Mouse (Mus musculus) urinary bladder, adult 18-20 months (tissue): ENCODE data around the gene Plppr1.
A peak's percentile ranks its signal among the peaks of the same experiment; 100 is the strongest.

Source experiments
- DNase-seq, 2 experiments: peaks; one replicate each; pipeline ENCODE4 v3.0.0; 2022; ENCODE audit warnings: low spot score in 2 of 2, mixed read lengths in 2 of 2

Gene Plppr1

DNA sequence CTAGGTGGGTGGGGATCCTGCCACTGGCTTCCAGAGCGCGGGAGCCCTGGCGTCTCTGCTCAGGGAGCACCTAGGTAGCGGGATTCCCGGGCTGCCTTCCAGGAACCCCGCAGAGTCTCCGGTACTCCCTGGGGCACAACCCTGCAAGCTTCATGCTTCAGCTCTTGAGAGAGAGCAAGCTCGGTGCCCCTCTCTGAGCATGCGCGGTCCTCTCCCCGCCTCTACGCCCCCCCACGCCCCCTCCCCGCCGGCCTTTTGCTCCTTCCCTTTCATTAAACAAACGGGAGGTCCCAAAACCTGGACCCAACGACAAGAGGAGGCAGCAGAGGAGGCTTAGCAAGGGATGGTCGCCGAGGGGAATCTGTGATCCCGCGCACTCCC, at the start of gene Plppr1:
Plppr1 (plus strand) TSS at position 253 of the 381 bp plus-strand sequence.
- DNase-seq, result peak in 1 of 2 experiments; percentile 1

DNA sequence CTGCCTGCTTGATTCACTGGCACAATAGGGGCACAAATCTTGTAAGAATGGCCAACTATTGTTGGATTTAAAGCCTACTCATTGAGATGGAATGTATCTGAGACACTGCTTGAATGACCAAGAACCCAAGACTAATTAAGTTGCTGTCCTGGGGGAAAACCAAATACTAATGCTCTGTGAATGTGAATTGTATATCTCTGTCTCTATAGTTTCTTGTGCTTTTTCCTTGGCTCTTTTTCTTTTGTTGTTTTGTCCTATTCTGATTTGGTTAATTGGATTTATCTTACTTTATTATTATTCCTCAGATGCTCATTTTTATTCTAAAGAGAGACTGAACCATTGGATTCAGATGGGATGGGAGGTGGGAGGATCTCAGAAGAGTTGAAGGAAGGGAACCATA, 42.4 kb upstream of the Plppr1 start:
- DNase-seq, result no peak

DNA sequence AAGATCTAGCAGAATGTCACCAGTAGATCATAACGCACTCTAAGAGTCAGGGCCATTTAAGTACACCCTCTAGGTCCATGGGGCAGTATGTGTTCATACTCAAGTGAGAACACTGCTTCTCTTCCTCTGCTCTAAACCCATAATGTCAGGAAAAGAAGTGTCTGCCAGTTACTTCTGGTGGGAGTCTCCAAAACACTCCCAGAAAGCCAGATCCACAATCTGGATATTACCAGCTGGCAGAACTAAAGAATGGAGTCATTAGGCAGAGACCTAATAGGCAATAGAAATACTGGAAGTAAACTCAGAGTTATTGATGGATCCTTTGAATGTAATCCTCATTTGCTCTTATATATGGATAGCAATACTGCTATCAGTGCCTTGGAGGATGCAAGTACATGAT, 35.9 kb upstream of the Plppr1 start:
- no peak for DNase-seq

DNA sequence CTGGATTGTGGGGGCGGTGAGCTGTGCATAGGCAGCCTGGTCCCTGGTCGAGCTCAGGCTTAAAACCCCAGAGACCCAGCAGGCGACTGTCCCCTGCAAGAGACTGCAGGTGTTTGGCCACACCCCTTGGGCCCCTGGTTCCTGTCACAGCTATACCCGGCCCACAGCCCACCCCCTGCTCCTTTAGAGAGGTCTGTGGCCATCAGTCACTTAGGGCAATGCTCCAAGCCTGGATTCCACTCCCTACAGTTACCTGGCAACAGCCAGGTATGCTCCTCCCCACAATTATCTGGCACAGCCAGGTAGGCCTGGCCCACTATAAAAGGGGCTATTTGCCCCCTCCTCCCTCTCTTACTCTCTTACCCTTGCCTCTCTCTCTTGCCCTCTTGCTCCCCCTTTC, 20.8 kb upstream of the Plppr1 start:
- DNase-seq, result no peak

DNA sequence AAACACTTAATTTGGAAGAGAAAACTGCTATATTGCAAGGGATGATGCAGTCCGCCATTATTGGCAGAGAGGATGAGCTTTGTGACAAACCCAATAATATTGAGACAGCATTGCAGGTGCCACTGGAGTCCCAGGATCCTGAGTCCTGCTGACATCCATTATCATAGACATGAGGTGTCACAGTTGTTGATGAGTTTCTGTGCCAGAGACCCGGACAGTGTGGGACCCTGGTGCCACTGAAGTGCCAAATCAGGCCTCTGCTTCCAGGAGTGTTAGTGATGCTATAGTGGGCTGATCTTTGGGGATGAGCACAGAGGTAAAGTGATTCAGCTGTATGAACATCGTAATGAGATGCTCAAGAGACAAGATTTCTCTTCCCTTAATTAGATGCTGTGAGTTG, 19.2 kb upstream of the Plppr1 start:
- DNase-seq, result no peak

DNA sequence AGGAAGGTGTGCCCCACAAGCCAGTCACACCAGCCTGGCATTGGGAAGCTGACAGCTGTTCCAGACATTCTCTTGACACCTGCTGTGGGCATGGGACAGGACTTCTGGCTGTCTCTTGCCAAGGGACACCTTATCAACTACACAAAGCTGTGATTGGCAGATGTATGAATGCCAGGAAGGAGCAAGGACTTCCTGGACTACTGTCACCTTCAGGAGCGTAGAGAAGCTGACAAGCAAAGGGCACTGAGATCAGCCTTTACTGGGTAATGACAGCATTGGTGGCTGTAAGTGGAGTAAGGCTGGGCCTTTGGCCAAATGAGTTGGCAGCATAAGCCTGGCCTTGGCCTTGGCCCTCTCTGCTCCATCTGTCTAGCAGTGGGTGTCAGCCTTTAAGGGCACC, 17.4 kb upstream of the Plppr1 start:
- DNase-seq, result no peak

DNA sequence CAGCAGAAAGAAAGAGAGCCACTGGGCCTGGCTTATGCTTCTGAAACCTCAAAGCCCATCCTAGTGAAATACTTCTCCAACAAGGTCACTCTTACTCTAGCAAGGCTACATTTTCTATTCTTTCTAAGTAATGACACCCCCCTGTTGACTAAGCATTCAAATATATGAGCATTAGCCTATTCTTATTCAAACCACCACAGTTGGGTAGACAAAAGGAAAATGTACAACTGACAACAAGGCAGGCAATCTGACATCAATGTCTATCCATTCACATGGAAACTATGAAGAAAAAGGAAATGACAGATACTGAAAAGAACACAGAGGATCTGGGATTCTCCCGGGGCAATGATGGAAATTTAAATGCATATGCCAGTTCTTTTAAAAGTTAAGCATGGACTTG, 8.4 kb upstream of the Plppr1 start:
- DNase-seq, result no peak

DNA sequence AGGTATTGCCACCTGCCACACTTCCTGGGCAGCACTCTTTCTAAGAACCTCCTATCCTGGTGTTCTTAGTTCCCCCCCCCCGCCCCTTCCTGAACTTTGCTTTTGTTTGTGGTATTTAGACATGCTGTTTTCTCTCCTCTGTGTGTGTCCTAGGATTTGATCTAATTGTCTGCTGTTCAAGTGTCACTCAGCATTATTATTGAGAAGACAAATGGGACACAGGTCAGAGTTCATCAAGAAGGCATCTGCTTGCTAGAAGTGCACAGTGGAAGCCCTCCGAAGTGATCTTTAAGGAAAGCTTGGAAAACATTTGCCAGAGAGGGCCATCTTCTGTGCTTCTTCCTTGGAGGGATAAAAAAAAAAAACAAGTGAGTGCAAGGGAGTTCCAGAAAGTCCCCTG, 1.2 kb upstream of the Plppr1 start:
- no peak for DNase-seq

DNA sequence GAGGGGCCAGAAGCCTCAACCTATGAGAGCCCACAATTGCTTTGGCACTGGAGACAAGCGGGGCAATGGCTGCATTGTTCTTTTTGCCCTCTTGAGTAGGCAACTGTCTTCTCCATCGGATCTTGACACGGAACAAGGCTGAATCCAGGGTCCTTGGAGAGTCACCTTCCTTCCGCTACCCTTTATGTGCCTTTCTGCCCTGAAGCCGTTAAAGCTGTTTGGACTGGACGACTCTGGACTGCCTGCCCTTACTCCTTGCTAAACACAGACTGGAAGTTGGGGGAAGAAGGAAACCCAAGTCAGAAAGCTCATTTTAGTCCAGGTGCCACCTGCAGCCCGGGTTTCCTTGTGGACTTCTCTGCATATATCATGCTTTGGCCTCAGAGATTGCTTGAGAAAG, 516 bp upstream of the Plppr1 start:
- peak in 1 of 2 experiments; percentile 2 for DNase-seq

DNA sequence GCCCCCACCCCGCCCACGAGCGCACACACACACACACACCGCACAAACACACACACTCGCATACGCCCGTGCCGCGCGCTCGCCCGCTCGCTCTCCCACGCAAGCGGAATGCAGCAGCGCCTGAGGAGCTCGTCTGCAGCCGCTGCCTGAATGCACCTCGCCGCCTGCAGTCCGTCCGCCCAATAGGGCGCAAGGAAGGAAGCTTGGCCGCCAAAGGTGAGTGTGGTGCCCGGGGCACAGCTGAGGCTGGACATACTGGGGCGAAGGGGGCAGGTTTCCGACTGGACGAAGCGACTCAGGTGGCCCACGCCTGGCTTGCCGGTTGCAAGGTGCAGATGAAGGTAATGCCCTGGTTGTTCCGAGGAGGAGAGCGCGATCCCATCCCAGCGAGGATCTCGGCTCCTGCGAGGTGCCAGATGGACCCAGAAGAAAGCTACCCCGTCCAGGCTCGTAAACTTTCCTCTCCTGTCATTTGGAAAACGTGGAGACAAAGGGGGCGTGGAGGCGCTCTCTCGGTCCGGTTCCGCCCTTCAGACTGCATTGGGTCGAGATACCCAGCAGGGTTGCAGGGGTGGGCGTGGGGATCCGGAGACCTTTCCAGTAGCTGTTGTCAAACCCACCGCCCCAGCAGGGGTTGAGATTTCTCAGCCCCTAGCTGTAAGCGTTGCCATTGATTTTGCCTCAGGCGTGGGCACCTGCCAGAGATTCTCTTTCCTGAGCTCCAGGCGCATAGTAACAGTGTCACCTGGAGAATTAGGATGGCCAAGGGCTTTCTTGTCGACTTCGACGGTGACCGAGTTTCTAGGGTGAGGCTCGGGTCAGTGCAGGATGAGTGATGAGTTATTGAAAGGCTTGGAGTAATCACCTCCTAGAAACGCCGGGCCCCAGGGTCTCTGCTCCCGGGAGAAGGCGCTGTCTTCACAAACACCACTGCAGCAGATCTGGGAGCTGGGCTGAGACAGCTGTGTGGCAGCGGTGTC, 619 bp downstream of the Plppr1 start:
- peak in 1 of 2 experiments; percentile 18 for DNase-seq

DNA sequence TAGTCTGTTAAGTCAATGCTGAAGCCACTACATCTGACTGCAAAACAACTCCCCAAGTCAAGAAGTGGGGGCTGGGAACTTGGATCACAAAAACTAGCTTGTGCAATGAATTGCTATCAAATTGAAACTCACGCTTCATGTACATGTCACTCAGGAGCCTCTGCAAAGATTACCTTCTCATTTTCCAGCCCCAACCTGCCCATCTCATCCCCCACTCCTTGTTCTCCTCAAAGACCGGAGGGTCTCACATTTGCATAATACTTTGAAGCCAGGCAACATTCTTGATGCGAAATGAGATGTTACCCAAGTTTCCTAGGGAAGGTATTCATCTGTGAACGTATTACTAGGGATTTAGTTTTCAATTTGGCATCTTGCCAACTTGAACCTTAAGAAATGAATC, 10.4 kb downstream of the Plppr1 start:
- no peak for DNase-seq

DNA sequence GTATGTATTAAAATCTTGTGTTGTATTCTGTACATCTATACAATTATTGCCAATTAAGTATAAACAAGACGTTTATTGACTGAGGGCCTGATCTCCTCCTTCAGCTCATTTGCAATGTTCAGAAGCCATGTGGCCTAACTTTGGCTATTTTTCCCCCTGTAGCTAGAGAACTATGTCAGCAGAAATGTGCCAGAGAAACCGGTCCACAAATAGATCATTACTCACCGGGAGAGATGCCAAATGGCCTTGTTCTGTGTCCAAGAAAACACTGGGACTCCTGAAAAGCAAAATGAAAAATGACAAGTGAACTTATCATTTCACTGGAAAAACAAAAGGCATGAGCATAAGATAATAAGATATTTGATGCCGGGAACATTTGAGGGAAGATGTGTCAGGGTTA, 13.8 kb downstream of the Plppr1 start:
- no peak for DNase-seq

DNA sequence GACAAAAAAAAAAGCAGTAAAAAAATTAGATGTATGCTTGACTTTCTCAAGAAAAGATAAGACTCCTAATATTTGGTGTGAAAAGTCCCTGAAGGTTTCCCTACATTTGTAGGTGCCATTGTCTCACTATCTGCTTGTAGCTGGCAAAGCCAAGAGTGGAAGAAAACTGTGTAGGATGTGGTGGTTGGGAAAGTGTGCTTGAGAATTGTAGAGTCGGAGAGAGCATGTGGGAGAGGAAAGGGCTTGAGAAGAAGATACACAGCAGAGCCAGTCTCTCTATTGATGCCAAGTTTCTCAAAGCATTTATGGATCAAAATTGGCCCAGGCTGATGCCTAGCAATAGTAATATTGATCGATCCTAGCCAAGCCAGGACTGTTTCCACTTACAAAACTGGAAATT, 16.8 kb downstream of the Plppr1 start:
- DNase-seq, result no peak

DNA sequence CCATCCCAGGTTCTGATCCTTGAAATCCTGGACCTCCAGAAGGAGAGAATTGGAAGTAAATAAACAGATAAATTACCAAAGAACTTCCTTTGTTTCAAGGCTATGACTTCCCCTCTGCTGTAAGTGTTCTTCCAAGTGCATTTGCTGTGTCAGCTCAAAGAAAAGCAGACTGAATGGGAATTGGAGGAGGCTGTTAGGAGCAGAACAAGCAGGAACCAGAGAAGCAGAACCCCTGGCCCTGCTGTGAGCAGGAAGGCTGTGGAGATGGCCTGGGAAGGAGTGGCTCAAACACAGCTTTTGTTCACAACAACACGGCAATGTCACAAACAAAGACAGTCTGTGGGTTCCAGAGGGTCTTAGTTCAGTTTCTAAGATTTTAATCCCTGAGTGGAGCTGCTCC, 20.3 kb downstream of the Plppr1 start:
- no peak for DNase-seq

DNA sequence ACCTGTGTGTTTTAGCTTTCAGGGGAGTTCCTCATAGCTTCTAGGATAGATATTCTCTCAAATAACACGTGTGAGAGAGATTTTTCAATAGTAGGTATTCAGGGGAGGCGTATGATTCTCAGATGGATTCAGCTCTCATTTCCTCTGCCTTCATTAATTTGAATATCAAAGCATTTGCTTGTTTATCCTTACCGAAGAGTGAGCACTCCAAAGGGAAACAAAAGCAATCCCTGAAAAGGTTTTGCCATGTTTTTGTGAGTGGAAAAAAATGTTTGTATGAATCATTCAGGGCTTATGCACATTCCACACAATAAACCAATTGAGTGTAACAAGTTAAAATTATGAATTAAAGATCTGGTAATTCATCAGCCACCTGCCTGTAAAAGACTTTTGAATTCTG, 29.1 kb downstream of the Plppr1 start:
- DNase-seq, result no peak

DNA sequence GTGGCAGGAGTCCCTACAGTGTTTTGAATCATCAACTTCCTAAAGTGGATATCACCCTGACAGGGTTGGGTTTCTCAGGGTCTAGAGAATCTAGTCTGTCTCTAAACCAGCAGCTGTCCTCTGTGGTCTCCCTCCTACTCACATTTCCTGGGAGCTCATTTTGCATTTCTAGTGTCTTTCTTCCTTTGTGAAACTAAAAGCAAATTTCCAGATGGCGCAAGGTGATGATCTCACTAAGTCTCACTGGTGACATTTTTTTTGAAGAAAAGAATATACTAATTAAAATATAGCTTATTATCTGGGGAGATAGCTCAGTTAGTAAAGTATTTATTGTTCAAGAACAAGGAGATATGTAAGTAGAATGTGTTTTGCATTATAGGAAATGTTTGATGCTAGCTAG, 31.4 kb downstream of the Plppr1 start:
- DNase-seq, result no peak

DNA sequence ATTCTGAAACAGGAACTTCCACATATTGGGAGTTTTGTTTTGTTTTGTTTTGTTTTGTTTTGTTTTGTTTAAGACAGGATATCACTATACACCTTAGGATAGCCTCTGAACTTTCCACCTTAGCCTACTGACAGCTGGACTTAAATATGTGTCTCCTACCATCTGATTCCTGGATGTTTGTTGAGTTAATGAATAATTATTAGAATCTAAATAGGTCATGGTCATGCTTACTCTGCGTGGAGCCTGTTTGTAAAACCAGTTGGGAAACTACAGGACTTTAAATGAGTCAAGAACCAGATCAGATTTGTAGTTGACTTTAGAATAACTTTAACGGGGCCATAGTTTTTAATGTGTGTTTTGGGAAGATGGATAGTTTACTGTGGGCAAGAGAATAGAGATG, 40.4 kb downstream of the Plppr1 start:
- no peak for DNase-seq

DNA sequence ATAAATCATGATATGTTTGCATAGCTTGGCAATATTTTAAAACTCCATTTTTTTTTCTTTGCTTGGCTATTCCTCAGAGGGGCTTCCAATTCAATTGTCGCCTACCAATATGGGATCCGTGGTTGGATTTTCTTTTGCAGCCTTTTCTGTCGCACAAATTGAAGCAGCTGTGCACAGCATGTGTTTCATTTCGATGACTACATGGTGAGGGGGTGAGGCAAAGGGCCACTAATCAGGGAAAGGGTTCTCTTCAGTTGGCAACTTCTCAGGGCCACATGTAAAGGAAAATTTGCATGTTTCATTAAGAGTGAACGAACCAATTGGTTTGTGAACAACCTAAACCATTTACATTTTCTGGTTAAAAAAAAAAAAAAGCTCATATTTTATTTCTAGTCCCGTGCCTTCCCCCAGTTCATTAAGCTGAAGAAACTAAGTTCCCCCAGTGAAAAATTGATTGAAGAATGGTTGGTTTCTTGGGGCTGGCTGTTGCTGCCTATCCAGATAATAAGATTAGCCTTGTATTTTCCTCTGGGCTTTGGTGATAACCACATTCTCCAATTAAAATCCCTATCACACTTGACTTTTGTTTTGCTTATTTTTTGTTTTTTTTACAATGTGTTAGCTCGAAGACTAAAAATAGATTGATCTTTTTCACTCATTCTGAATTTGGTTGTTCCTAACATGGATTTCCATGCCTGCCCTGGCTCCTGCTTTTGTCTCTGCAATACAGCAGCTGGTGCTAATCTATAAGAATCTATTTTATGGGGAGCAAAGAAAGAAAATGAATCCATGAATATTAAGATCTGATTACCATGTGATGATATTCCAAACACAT, 43.1 kb downstream of the Plppr1 start:
- no peak for DNase-seq

DNA sequence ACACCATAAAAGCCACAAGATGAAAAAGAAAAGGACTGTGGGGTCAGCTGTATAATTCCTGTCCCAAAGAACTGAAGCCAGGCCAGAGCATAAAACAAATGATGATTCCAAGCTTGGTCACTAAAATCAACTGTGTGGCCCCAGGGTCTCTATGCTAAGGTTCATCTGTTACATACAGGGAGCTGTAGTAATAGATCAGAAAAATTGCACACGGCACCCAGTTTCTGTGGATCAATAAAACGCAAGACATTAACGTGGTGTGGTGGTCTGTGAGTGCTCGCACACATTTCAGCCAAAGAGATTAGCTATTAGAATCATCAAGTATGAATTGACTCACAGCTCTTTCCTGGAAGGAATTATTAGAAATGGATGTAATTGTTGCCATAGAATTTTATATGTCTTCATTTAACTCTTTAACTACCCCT, 43.7 kb downstream of the Plppr1 start:
- DNase-seq, result no peak

DNA sequence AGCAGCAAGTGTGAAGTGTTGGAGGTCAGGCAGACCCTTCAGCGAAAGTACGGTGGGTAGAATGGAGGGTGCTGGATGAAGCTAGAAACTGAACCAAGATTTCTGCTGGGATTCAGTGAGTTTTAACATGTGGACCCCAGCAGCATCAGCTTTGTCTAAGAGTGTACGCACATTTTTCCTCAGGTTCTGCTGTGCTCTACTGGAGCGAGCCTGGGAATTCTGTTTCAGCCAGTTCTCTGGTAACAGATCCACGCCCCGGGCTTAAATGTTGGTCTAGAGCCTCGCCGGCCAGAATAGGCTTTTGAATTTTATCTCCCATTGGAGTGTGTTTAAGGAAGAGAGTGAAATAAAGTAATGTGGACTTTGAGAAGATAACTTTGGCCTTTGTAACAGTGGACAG, 45.8 kb downstream of the Plppr1 start:
- no peak for DNase-seq

DNA sequence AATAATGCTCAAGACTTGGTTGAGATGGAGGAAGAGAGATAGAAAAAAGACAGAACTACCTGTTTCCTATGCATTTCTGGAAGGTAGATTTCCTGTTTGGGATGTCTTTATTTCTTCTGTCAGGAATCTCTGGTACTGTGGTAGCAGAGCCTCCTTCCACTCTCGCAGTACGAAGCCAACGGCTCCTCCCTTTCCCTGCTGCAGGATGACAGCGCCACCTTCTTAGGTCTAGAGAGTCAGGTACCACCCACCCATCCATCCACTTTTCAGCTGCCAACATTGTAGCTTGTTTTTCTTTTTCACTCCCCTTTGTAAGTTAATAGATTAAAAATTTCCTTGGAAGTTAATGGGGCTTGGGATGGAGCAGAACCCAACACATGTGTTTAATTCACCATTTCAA, 48.8 kb downstream of the Plppr1 start:
- DNase-seq, result no peak

DNA sequence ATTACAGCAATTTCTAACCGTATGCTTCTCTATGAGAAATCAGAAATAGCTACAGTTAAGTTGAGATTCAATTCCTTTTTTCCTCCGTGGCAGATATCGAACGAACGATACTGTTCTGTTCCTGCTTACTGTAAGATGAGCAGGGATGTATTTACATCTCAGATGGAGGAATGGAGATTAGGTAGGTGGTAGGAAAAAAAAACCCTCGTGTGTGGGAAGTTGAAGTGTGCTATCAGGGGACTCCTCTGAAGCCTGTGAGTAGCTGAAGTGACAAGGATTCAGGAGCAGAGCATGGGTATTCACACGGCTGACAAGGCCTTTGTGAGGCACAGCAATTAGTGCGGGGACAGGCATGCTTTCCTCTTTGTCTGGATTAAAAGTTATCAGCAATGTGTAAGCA, 49.3 kb downstream of the Plppr1 start:
- no peak for DNase-seq

DNA sequence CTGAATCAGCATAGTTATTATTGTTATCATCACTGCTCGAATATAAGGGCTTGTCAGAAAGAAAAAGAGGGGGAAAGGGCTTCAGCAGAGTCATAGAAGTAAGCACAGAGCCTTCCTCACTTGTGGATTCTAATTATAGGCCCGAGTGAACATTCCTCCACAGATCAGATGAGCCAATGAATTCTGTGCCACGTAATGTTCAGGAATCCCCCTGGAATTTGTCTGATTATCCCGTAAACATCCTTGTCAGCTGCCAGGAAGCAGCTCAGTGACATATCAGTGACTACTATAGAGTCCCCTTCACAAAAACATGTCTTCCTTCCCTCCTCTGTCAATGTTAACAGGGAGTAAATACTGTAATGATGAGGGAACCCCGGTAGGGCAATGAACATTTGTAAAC, 50.9 kb downstream of the Plppr1 start:
- no peak for DNase-seq
